Mouse (Mus musculus) liver, embryonic 15.5 days (tissue): ENCODE results near the gene Klk1b11. TPM values are rescaled to one million over a fixed set of nuclear protein-coding genes. Genes with fewer than 3 reads are reported as not detected.
"Not testable (repeated sequence)": the region's sequence is repeated elsewhere in the genome, so short reads cannot be mapped to it uniquely, and the experiment has no call there.

Experiments used
- ATAC-seq: fragments of 200-750 bp; cut with Nextera tagmentation; 2 replicates; pipeline ENCODE4 v1.8.0; 2017; ENCODE audit warnings: moderate number of reproducible peaks, mild to moderate bottlenecking, moderate library complexity; ENCODE audit not compliant: insufficient read depth
- H3K27ac ChIP-seq: fragments of 300-500 bp; sonication (generic); replicated peaks from 2 replicates; pipeline ENCODE4 v1.5.1; 2015; ENCODE audit warnings: mild to moderate bottlenecking, inconsistent platforms
- H3K27me3 ChIP-seq: fragments of 300-500 bp; sonication (generic); 2 replicates; pipeline ENCODE4 v1.6.1; 2015; ENCODE audit warnings: mild to moderate bottlenecking, inconsistent platforms
- H3K36me3 ChIP-seq: fragments of 300-500 bp; sonication (generic); replicated peaks from 2 replicates; pipeline ENCODE4 v1.6.1; 2015; ENCODE audit warnings: moderate library complexity, mild to moderate bottlenecking, inconsistent platforms
- H3K4me1 ChIP-seq: fragments of 300-500 bp; sonication (generic); replicated peaks from 2 replicates; pipeline ENCODE4 v1.6.1; 2015; ENCODE audit warnings: inconsistent platforms
- H3K4me2 ChIP-seq: fragments of 300-500 bp; sonication (generic); 2 replicates; pipeline ENCODE4 v1.6.1; 2015; ENCODE audit warnings: moderate library complexity, mild to moderate bottlenecking, inconsistent platforms
- H3K4me3 ChIP-seq: fragments of 300-500 bp; sonication (generic); replicated peaks from 2 replicates; pipeline ENCODE4 v1.5.1; 2015; ENCODE audit warnings: mild to moderate bottlenecking, inconsistent platforms
- H3K9ac ChIP-seq: fragments of 300-500 bp; sonication (generic); 2 replicates; pipeline ENCODE4 v1.6.1; 2015; ENCODE audit warnings: moderate library complexity, mild to moderate bottlenecking, inconsistent platforms
- H3K9me3 ChIP-seq: fragments of 300-500 bp; sonication (generic); replicated peaks from 2 replicates; pipeline ENCODE4 v1.6.1; 2016; ENCODE audit warnings: inconsistent platforms
- WGBS: fragments of 180-500 bp; shearing (Covaris S2); methylation state at CpG from one replicate; pipeline ENCODE4 v1.1.7; 2015; ENCODE audit warnings: mixed read lengths; ENCODE audit not compliant: insufficient replicate concordance; 5-methylcytosine and 5-hydroxymethylcytosine counted together
- polyA plus RNA-seq: library from polyadenylated mRNA; unstranded; fragments of >200 nt; fragmentation: Nextera tagmentation; extraction: Ambion mirVana; gene quantifications from 2 replicates; pipeline ENCODE4 v1.2.1, GENCODE M21; 2015

The Klk1b11 gene
- not detected in 2 replicates for polyA plus RNA-seq

DNA sequence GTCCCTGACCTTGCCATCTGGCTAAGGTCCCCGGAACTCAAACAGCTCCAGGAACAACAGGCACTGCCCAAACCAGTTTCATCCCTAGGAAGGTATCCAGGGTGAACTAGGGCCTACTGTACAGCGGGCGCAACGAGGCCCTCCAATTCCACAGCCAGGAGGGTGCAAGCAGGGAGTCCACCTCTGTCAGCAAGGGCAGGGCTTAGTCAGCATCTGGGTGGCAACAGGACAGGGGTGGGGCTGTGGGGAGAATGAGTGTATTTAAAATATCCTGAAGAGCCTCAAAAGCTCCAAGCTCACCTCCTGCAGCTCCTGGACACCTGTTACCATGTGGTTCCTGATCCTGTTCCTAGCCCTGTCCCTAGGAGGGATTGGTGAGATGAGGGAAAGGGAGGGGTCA, at the start of gene Klk1b11:
Gene Klk1b11 (plus strand): TSS at position 301 of the 400 bp plus-strand sequence.
- H3K9ac ChIP-seq, H3K27ac ChIP-seq, H3K9me3 ChIP-seq, H3K4me3 ChIP-seq, H3K36me3 ChIP-seq, H3K27me3 ChIP-seq, H3K4me1 ChIP-seq, ATAC-seq, H3K4me2 ChIP-seq: not testable (repeated sequence)
- 62% methylated on average over 4 of the region's 4 CpGs for WGBS

DNA sequence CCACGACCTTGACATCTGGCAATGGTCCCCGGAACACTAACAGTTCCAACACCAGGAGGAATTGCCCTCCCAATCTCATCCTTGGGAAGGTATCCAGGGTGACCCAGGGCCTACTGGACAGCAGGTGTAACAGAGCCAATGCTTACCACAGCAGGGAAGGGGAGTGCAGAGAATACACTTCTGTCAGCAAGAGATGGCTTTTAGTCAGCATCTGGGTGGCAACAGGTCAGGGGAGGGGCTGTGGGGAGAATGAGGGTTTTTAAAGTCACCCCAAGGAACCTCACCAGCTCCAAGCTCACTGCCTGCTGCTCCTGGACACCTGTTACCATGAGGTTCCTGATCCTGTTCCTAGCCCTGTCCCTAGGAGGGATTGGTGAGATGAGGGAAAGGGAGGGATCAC, 45.3 kb upstream of the Klk1b11 start, which contains the start of gene Klk1b8:
Gene Klk1b8 (plus strand): TSS at position 301 of the 400 bp plus-strand sequence.
- 45% methylated on average over 2 of the region's 2 CpGs for WGBS
- H3K9me3 ChIP-seq, result no peaks in the 10 kb centered on the region
- H3K27me3 ChIP-seq, result no peaks in the 10 kb centered on the region
- H3K4me3 ChIP-seq, result no peak within 1 kb of the TSS
- H3K36me3 ChIP-seq, result no peaks in the 10 kb centered on the region
- ATAC-seq, result no peak
- H3K27ac ChIP-seq, result no peak within 1 kb of the TSS
- H3K9ac ChIP-seq, result no peak within 1 kb of the TSS
- no peak within 1 kb of the TSS for H3K4me2 ChIP-seq
- H3K4me1 ChIP-seq, result no peaks in the 10 kb centered on the region

DNA sequence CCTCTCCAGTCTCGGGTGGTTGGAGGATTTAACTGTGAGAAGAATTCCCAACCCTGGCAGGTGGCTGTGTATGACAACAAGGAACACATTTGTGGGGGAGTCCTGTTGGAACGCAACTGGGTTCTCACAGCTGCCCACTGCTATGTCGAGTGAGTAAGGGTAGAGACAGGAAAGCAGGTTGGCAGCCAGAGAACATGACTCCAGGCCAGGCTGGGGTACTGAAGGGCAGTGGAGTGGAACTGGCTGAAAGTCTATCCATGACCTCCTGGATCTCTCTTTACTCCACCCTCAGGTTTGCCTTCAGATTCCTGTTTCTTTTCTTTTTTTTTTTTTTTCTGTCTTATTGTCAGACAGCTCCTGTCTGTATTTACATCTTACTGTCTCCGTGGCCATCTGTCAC, 43.0 kb upstream of the Klk1b11 start:
- ATAC-seq, result no peak
- H3K36me3 ChIP-seq, result no peaks in the 10 kb centered on the region
- no peak overlapping the region for H3K4me3 ChIP-seq
- no peaks in the 10 kb centered on the region for H3K27me3 ChIP-seq
- no peaks in the 10 kb centered on the region for H3K9me3 ChIP-seq
- no peak overlapping the region for H3K4me2 ChIP-seq
- WGBS, result 50% methylated on average over 4 of the region's 4 CpGs
- H3K27ac ChIP-seq, result no peak overlapping the region
- no peak overlapping the region for H3K9ac ChIP-seq
- no peaks in the 10 kb centered on the region for H3K4me1 ChIP-seq

DNA sequence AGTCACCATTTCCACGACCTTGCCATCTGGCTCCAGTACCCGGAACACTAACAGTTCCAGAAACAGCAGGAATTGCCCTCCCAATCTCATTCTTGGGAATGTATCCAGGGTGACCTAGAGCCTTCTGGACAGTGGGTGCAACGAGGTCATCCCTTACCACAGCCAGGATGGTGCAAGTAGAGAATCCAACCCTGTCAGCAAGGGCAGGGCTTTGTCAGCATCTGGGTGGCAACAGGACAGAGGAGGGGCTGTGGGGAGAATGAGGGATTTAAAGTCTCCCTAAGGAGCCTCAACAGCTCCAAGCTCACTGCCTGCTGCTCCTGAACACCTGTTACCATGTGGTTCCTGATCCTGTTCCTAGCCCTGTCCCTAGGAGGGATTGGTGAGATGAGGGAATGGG, 29.2 kb upstream of the Klk1b11 start, which contains the start of gene Klk1b1:
Gene Klk1b1 (plus strand): TSS at position 301 of the 400 bp plus-strand sequence.
- no peak for ATAC-seq
- WGBS, result 38% methylated on average over 3 of the region's 3 CpGs
- H3K9me3 ChIP-seq, result no peaks in the 10 kb centered on the region
- H3K27ac ChIP-seq, result no peak within 1 kb of the TSS
- H3K4me1 ChIP-seq, result no peaks in the 10 kb centered on the region
- no peaks in the 10 kb centered on the region for H3K36me3 ChIP-seq
- no peaks in the 10 kb centered on the region for H3K27me3 ChIP-seq
- H3K9ac ChIP-seq, result no peak within 1 kb of the TSS
- H3K4me3 ChIP-seq, result no peak within 1 kb of the TSS
- no peak within 1 kb of the TSS for H3K4me2 ChIP-seq

DNA sequence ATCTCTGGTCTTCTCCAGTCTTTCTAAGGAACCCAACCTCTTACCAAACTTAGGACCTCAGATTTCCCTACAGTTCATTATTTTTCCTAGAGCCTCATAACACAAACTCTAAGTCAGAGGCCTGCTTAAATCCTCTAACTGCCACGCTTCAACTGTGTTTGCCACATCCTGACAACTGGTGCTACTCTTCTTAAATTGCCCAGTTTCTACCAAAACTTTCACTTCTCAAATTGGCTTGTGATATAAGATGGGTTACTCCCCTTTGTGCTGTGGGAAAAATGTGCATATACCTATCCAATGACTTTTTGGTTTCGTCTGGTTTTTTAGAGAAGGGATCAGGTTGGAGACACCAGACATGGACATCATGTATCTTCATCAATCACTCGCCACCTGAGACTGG, 28.6 kb upstream of the Klk1b11 start:
- no peaks in the 10 kb centered on the region for H3K4me1 ChIP-seq
- H3K36me3 ChIP-seq, result no peaks in the 10 kb centered on the region
- no peaks in the 10 kb centered on the region for H3K27me3 ChIP-seq
- 50% methylated on average over 3 of the region's 3 CpGs for WGBS
- no peak overlapping the region for H3K27ac ChIP-seq
- H3K4me2 ChIP-seq, result no peak overlapping the region
- H3K9ac ChIP-seq, result no peak overlapping the region
- no peak for ATAC-seq
- H3K9me3 ChIP-seq, result no peaks in the 10 kb centered on the region
- H3K4me3 ChIP-seq, result no peak overlapping the region

DNA sequence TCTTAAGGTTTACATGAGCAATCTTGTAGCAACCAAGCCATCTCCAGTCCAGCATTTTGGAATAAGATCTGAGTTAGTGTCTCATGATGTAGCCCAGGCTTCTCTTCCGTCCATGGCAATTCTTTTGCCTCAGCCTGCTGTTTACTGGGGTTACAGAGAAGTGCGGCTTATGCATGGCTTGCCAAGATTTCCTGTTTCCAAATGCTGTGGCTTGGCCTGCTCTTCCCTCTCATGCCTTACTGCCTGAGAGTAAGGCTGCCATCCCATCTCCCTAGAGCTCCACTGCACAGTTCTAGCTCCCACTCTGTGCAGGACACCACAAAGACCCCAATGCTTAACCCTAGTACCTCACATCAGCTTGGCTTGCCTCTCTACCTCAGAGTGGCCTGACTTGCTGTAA, 28.1 kb upstream of the Klk1b11 start:
- no peaks in the 10 kb centered on the region for H3K36me3 ChIP-seq
- no peaks in the 10 kb centered on the region for H3K9me3 ChIP-seq
- no peaks in the 10 kb centered on the region for H3K27me3 ChIP-seq
- H3K4me3 ChIP-seq, result no peak overlapping the region
- H3K27ac ChIP-seq, result no peak overlapping the region
- no peak for ATAC-seq
- H3K4me1 ChIP-seq, result no peaks in the 10 kb centered on the region
- no peak overlapping the region for H3K9ac ChIP-seq
- no peak overlapping the region for H3K4me2 ChIP-seq
- 67% methylated on average over 2 of the region's 2 CpGs for WGBS

DNA sequence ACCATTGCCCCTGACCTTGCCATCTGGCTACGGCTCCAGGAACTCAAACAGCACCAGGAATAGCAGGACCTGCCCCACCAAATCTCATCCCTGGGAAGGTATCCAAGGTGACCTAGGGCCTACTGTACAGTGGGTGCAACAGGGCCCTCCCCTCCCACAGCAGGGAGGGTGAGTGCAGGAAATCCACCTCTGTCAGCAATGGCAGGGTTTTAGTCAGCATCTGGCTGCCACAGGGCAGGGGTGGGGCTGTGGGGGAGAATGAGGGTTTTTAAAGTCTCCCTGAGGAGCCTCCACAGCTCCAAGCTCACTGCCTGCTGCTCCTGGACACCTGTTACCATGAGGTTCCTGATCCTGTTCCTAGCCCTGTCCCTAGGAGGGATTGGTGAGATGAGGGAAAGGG, 19.9 kb upstream of the Klk1b11 start, which contains the start of gene Klk1b9:
Gene Klk1b9 (plus strand): TSS at position 301 of the 400 bp plus-strand sequence.
- H3K36me3 ChIP-seq, H3K9ac ChIP-seq, H3K4me1 ChIP-seq, H3K27me3 ChIP-seq, ATAC-seq, H3K4me2 ChIP-seq, H3K9me3 ChIP-seq, H3K4me3 ChIP-seq, H3K27ac ChIP-seq: not testable (repeated sequence)
- WGBS, result 52% methylated on average over 1 of the region's 1 CpGs

DNA sequence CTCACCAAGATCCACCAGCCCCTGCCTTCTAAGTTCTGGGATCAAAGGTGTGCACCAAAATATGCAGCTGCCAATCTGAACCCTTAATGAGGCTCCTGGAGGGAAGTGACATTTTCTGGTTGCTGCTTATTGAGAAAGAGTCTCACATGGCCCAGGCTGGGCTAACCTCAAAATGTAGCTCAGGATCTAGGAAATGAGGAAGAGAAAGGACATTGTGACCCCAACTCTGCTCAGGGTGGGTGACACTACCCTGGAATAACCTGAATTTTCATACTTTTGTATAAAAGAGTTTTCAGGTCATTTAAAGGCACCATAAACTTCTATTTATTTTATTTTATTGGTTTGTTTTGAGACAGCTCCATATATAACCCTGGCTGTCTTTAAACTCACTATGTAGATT, 10.0 kb upstream of the Klk1b11 start:
- H3K9ac ChIP-seq, result no peak overlapping the region
- H3K4me2 ChIP-seq, result no peak overlapping the region
- H3K27me3 ChIP-seq, result no peaks in the 10 kb centered on the region
- no peak for ATAC-seq
- H3K36me3 ChIP-seq, result no peaks in the 10 kb centered on the region
- H3K4me1 ChIP-seq, result no peaks in the 10 kb centered on the region
- H3K27ac ChIP-seq, result no peak overlapping the region
- no peaks in the 10 kb centered on the region for H3K9me3 ChIP-seq
- no peak overlapping the region for H3K4me3 ChIP-seq

DNA sequence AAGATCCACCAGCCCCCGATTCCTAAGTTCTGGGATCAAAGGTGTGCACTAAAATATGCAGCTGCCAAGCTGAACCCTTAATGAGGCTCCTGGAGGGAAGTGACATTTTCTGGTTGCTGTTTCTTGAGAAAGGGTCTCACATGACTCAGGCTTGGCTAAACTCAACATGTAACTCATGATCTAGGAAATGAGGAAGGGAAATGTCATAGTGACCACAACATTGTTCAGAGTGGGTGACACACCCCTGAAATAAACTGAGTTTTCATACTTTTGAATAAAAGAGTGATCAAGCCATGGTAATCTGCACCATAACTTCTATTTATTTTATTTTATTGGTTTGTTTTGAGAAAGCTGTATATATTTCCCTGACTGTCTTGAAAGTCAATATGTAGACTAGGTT, 856 bp upstream of the Klk1b11 start:
- H3K4me3 ChIP-seq, H3K4me2 ChIP-seq, H3K9ac ChIP-seq, H3K4me1 ChIP-seq, H3K27ac ChIP-seq, ATAC-seq, H3K9me3 ChIP-seq, H3K36me3 ChIP-seq, H3K27me3 ChIP-seq: not testable (repeated sequence)
- 35% methylated on average over 1 of the region's 1 CpGs for WGBS

DNA sequence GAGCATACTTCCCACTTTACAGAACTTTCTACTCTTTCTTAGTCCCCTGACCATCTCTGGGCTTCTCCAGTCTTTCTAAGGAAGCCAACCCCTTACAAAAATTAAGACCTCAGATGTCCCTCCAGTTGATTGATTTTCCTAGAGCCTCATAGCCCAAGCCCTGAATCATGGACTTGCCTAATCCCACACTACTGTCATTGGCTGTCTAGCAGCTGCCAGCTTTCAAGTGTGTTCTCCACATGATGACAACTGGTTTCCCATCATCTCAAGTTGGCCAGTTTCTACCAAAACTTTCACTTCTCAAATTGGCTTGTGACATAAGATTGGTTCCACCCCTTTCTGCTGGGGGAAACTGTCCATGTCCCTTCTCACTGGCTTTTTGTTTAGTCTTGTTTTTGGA, 9.2 kb downstream of the Klk1b11 start:
- ATAC-seq, result no peak
- no peak overlapping the region for H3K9ac ChIP-seq
- no peaks in the 10 kb centered on the region for H3K4me1 ChIP-seq

DNA sequence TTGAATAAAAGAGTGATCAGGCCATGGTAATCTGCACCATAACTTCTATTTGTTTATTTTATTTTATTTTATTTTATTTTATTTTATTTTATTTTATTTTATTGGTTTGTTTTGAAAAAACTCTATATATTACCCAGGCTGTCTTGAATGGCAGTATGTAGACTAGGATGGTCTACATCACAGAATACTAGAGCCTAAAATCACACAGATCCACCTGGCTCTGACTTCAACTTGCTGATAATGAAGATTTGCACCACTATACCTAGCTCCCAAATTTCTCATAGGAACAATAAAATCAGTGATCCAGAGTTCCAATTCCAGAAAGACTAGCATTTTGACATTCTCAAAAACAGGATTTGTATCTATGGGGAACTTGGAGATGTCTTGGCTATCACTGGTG, 16.2 kb downstream of the Klk1b11 start, which contains the start of gene Klk1b26:
Gene Klk1b26 (plus strand): TSS at position 301 of the 400 bp plus-strand sequence.
- H3K27me3 ChIP-seq, H3K9me3 ChIP-seq, H3K4me3 ChIP-seq, H3K4me1 ChIP-seq, ATAC-seq, H3K4me2 ChIP-seq, H3K9ac ChIP-seq, H3K36me3 ChIP-seq, H3K27ac ChIP-seq: not testable (repeated sequence)

More for the DNA sequence above, 9.2 kb downstream of the Klk1b11 start:
- Histone ChIP-seq H3K4me3 (no peak overlapping the region), H3K4me2 (no peak overlapping the region), H3K36me3 (no peaks in the 10 kb centered on the region), H3K27ac (no peak overlapping the region), H3K9me3 (no peaks in the 10 kb centered on the region), H3K27me3 (no peaks in the 10 kb centered on the region)

DNA sequence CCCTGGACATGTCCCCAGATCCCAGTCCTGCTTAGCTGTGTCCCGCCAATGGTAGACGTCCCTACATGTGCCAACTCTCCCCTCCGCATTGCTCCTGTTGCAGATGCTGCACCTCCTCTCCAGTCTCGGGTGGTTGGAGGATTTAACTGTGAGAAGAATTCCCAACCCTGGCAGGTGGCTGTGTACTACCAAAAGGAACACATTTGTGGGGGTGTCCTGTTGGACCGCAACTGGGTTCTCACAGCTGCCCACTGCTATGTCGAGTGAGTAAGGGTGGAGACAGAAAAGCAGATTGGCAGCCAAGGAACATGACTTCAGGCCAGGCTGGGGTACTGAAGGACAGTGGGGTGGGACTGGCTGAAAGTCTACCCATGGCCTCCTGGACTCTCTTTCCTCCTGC, 19.0 kb downstream of the Klk1b11 start:
- not testable (repeated sequence) for H3K4me2 ChIP-seq, H3K27me3 ChIP-seq, ATAC-seq, H3K4me3 ChIP-seq, H3K4me1 ChIP-seq, H3K9ac ChIP-seq, H3K36me3 ChIP-seq, H3K27ac ChIP-seq, H3K9me3 ChIP-seq
- WGBS, result 58% methylated on average over 6 of the region's 6 CpGs
